8 mouse cellular contexts compared by ENCODE assay signal in the genomic region with DNA sequence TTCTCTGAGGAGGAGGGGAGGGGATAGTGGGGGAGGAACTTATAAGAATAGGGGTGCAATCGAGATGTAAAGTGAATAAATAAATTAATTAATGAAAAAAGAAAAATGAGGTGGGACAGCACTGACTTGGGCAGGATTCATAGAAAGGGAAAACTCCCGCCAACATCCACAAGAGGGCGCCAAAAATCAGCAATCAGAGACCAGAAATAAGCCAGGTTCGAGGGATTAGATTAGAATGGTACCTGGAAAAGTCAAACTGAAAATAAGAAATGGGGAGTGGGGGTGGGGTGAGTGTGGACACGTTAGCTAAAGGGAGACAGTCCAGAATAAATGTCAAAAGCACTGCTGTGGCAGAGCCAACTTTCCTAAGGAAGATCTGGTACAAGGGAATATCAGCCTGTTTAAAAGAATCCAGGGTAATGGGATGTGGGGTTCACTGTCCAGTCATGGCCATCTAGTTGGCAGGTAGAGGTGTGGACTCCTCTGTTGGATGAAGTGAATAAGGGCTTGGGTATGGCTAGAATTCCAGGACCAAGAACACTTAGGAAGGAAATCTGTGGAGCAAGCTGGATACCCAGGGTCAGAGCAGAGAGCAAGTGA. TPM values are rescaled to one million over a fixed set of nuclear protein-coding genes. Genes with fewer than 3 reads are reported as not detected.
A peak's percentile ranks its signal among the peaks of the same experiment; 100 is the strongest.
DNase-seq lines count a peak whose midpoint lies in the region; ATAC-seq lines count a peak whose summit lies in the region.

No protein-coding gene starts in this region.

- no peak overlapping the region for H3K4me3 ChIP-seq in forebrain, embryonic 10.5 days
- H3K4me3 ChIP-seq in forebrain, embryonic 15.5 days = no peak overlapping the region

- no peak overlapping the region for H3K27ac ChIP-seq in forebrain, embryonic 10.5 days
- no peak overlapping the region for H3K27ac ChIP-seq in forebrain, embryonic 15.5 days (replicated peaks)

- WGBS in forebrain, embryonic 10.5 days = 5% methylated on average over 5 of the region's 5 CpGs
- WGBS in forebrain, embryonic 15.5 days = under 1% methylated on average over 5 of the region's 5 CpGs

- no peak overlapping the region for H3K4me2 ChIP-seq in forebrain, embryonic 15.5 days (replicated peaks)

- peaks cover 10% of the 10 kb centered on the region for H3K4me1 ChIP-seq in forebrain, embryonic 10.5 days
- H3K4me1 ChIP-seq in forebrain, embryonic 15.5 days = no peaks in the 10 kb centered on the region

- no peak overlapping the region for H3K9ac ChIP-seq in forebrain, embryonic 15.5 days (replicated peaks)

- ATAC-seq in forebrain, embryonic 15.5 days (replicated peaks) = no peak; the same call in 1 of the 2 replicates
- peak; percentile 86 for ATAC-seq in megakaryocyte, adult 5-6 weeks (ENCODE audit: poor library complexity, severe bottlenecking)

- H3K36me3 ChIP-seq in forebrain, embryonic 10.5 days (replicated peaks) = no peaks in the 10 kb centered on the region
- H3K36me3 ChIP-seq in forebrain, embryonic 15.5 days = no peaks in the 10 kb centered on the region

- H3K9me3 ChIP-seq in forebrain, embryonic 10.5 days = no peaks in the 10 kb centered on the region
- H3K9me3 ChIP-seq in forebrain, embryonic 15.5 days = no peaks in the 10 kb centered on the region

- peak; percentile 55 for DNase-seq in forebrain, embryonic 10.5 days (ENCODE audit: extremely low spot score, low spot score)
- DNase-seq in cerebellum, adult 18-20 months = peak; percentile 25 to 49
- peak; percentile 51 to 56 for DNase-seq in frontal cortex, postnatal 36 days (ENCODE audit: low spot score in 2 of 2)
- peak; percentile 76 for DNase-seq in induced T-regulatory cell, adult 2 months (ENCODE audit: low read depth)
- DNase-seq in left cerebral cortex, adult 11 months (ENCODE audit: low spot score) = peak; percentile 39
- DNase-seq in right cerebral cortex, adult 2 months (ENCODE audit: low spot score in 2 of 2) = peak; percentile 81

- no peaks in the 10 kb centered on the region for H3K27me3 ChIP-seq in forebrain, embryonic 10.5 days (ENCODE audit: poor library complexity, severe bottlenecking)
- no peaks in the 10 kb centered on the region for H3K27me3 ChIP-seq in forebrain, embryonic 15.5 days

RNA-seq across cellular contexts. Expression of a gene that starts 41.9 kb away (rescaled TPM):
- 9.1 and 10.5 TPM in 2 replicates for polyA plus RNA-seq in forebrain, embryonic 10.5 days (2016; fragmentation: Nextera tagmentation; extraction: Ambion mirVana)
- polyA plus RNA-seq in forebrain, embryonic 15.5 days (2015; fragmentation: Nextera tagmentation; extraction: Ambion mirVana) = 0.66 and 1.0 TPM in 2 replicates
- total RNA-seq in megakaryocyte, adult 5-6 weeks (2015) = not detected in 2 replicates
- total RNA-seq in megakaryocyte, adult 5-6 weeks (2017) = not detected in 2 replicates
